Comparison of ENCODE assay signal across 15 mouse cellular contexts in genomic region chr5:77141336-77141735, GRCm38 (mm10). TPM values are rescaled to one million over a fixed set of nuclear protein-coding genes. Genes with fewer than 3 reads are reported as not detected.
"Had no signal": no experiment of that assay in that cellular context is flagged by ENCODE, and none has a peak within 500 bp of the region (broad histone marks: within the 10 kb centered on the region; RNA-seq: fewer than 3 reads in every experiment).

No protein-coding gene starts in this region.

- H3K9ac ChIP-seq: hindbrain, embryonic 15.5 days; limb, embryonic 15.5 days; liver, embryonic 12.5 days; lung, embryonic 14.5 days; midbrain, embryonic 15.5 days; neural tube, embryonic 13.5 days had no signal

- H3K4me3 ChIP-seq: hindbrain, embryonic 15.5 days; left cerebral cortex, adult 2 months; limb, embryonic 15.5 days; liver, embryonic 12.5 days; megakaryocyte, embryonic 14.5 days; midbrain, embryonic 15.5 days; neural tube, embryonic 13.5 days had no signal

- H3K27me3 ChIP-seq: hindbrain, embryonic 15.5 days; limb, embryonic 15.5 days; liver, embryonic 12.5 days; midbrain, embryonic 15.5 days; neural tube, embryonic 13.5 days had no signal

- ATAC-seq: intestine, embryonic 16.5 days; liver, embryonic 12.5 days; midbrain, embryonic 15.5 days had no signal

- H3K4me2 ChIP-seq: hindbrain, embryonic 15.5 days; limb, embryonic 15.5 days; lung, embryonic 14.5 days; midbrain, embryonic 11.5 days; midbrain, embryonic 15.5 days; neural tube, embryonic 13.5 days had no signal

- H3K9me3 ChIP-seq: hindbrain, embryonic 15.5 days; limb, embryonic 15.5 days; liver, embryonic 12.5 days; megakaryocyte, embryonic 14.5 days; midbrain, embryonic 15.5 days; neural tube, embryonic 13.5 days had no signal

- H3K4me1 ChIP-seq: midbrain, embryonic 15.5 days had no signal

- H3K36me3 ChIP-seq: hindbrain, embryonic 15.5 days; limb, embryonic 15.5 days; liver, embryonic 12.5 days; midbrain, embryonic 15.5 days; neural tube, embryonic 13.5 days had no signal

- H3K27ac ChIP-seq: hindbrain, embryonic 15.5 days; left cerebral cortex, adult 2 months; liver, embryonic 12.5 days; macrophage; midbrain, embryonic 15.5 days; neural tube, embryonic 13.5 days had no signal

- DNase-seq: lung, embryonic 14.5 days; lung, postnatal 10 days; retina, postnatal 1 day; right cerebral cortex, postnatal 4 days; thymus, postnatal 36 days had no signal

RNA-seq across cellular contexts. Expression of gene Hopx, which starts 26.4 kb away (rescaled TPM):
- polyA plus RNA-seq: liver, embryonic 12.5 days had no signal
